Mouse (Mus musculus): ENCODE data around the gene Nanog. TPM values are rescaled to one million over a fixed set of nuclear protein-coding genes. Genes with fewer than 3 reads are reported as not detected.
"Not testable (repeated sequence)": the region's sequence is repeated elsewhere in the genome, so short reads cannot be mapped to it uniquely, and the experiment has no call there.

Nanog gene
- total RNA-seq, 2 experiments from 2014 or later: not detected

DNA sequence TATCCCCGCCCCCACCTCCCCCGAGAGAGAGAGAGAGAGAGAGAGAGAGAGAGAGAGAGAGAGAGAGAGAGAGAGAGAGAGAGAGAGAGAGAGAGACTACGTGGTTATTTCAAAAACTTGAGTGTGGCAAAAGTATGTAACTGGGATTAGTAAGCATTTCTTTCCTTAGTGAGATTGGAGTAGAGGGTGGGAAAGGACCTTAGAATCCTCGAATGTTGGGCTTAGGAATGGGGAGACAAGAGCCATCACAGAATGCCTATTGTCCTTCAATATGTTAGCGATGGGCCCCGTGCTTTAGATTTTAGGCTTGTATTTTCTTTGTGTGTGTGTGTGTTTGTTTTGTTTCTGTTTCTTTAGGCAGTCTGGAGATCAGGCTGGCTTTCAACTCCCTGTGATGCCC, 4.0 kb upstream of the Nanog start:
- DNase-seq: no peak

DNA sequence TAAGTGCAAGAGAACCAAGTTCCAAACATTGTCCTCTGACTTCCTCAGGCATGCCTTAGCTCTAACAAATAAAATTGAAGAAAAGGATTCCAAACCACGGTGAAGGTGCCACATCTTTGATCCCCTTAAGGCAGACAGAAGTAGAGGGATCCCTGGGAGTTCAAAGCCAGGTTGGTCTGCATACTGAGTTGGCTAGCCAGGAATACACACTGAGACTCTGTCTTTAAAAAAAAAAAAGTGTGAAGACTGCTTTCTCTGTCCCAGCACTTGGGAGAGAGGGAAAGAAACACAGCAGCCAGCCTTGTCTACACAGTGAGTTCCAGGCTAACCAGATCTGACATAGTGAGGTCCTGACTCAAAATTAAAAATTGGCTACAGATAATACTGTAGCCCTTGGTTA, 3.6 kb upstream of the Nanog start:
- DNase-seq: no peak

DNA sequence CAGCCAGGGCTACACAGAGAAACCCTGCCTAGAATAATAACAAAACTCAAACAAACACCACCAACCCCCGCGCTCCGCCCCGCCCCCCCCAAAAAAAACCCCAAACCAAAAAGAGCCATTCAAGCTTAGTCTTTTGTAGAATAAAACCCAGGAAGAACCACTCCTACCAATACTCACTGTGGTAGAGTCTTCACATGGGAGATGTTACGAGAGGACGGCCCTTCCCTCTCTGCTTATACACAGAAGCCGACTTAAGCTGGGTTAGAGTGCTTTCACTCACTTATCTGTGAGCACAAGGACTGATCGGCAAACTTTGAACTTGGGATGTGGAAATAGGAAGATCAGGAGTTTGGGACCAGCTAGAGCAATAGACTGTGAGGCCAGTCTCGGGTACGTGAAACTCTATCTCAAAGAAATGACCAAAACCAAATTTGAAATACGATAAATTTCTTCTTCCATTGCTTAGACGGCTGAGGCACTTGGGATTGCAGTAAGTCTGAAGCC, 900 bp upstream of the Nanog start:
- no peak for DNase-seq

DNA sequence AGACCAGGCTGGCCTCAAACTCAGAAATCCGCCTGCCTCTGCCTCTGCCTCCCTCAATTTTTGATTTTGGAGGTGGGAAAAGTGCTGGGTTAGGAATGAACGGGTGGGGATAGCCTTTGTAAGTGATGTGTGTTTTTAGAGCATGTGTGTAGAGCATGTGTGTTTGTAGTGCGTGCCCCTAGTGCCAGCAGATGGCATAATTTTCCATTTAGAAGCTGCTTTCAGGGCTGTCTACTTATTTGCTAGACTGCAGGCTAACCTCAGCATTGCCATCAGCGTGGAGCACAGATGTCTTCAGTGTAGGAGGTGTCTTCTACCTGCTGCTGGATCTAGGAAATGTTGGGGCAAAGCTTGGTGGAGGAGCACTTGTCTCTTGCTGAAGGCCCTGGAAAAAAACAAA, 1.5 kb downstream of the Nanog start:
- no peak for DNase-seq

DNA sequence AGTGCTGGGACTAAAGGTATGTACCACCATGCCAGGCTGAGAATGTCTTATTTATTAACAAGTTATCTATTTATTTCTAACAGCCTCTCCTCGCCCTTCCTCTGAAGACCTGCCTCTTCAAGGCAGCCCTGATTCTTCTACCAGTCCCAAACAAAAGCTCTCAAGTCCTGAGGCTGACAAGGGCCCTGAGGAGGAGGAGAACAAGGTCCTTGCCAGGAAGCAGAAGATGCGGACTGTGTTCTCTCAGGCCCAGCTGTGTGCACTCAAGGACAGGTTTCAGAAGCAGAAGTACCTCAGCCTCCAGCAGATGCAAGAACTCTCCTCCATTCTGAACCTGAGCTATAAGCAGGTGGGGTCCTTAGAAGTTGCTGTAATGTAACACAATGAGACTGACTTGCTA, 4.2 kb downstream of the Nanog start:
- DNase-seq: no peak

DNA sequence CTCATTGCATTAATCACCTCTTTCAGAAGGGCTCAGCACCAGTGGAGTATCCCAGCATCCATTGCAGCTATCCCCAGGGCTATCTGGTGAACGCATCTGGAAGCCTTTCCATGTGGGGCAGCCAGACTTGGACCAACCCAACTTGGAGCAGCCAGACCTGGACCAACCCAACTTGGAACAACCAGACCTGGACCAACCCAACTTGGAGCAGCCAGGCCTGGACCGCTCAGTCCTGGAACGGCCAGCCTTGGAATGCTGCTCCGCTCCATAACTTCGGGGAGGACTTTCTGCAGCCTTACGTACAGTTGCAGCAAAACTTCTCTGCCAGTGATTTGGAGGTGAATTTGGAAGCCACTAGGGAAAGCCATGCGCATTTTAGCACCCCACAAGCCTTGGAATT, 5.8 kb downstream of the Nanog start:
- DNase-seq: peak; percentile 17

DNA sequence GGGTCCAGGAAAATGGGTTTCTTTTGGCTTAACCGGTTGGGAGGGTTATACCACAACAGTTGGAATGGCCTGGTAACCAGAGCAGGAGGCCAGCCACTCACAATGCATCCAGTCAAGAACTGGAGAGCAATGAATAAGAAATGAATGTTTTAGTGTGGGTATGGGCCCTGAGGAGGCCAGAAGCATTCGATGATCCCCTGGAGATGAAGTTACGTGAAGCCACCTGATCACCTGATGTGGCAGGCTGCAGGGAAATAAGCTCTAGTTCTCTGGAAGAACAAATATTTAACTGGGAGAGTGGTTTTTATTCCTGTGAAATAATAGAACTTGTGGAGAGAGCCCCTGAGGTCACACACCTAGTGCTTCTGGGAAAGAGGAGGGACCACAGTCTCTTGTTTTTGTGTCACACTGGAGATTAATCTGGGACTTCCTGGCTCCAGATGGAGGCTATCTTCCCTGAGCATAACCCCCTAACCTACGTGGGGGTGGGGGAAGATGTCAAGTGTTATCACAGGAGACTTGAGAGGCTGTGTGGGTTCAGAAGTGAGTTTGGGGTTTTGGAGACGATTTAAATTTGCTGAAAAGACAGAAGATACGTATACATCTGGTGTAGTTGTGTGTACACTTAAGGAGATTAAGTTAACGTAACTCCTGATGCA, 7.5 kb downstream of the Nanog start:
- DNase-seq: no peak

DNA sequence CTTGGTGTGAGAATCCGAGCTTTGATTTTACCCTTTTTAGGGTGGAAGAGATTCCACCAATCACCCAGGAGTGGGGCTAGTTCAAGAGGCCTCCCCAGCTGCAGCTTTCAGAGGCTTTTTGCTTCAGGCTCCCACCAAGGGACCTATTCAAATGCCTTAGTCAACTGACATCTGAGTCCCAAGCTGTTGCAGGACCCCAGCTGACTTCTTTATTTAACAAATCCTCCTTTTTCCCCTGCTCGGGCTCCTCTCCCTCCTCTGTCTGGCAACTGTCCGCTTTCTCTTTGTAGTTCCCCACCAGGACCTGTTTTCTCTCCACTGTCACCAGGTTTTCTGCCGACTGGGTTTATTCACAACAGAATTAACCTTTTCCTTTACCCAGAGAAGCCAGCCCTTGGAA, 8.6 kb downstream of the Nanog start:
- DNase-seq: no peak

DNA sequence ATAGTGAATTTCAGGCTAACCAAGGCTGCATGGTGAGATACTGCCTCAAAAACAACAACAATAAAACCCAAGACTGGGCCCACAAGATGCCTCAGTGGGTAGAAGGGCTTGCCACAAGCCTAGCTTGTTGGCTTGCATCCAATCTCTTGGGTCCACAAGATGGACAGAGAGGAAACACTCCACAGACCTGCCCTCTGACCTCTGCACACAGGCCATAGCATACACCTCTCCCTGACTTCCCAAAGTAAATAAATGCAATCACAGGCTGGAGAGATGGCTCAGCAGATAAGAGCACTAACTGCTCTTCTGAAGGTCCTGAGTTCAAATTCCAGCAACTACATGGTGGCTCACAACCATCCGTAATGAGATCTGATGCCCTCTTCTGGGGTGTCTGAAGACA, 10.9 kb downstream of the Nanog start:
- DNase-seq: not testable (repeated sequence)

DNA sequence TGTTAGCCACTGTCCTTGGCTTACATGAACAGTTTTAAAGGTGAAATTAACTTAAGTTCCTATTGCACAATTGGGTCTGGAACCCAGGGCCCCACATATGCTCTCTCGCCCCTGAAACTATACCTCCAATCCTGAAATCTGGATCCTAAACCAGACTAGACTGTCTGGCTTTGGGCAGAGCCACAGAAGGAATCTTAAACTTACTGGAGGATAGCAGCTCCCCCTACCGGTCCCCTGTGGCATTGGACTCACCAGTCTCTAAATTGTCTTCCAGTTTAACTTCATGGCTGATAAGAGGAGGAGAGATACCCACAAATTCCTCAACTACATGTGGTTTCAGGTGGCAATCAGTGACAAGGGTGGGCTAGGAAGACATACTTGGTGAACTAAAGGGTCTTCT, 12.7 kb downstream of the Nanog start:
- peak; percentile 84 for DNase-seq

DNA sequence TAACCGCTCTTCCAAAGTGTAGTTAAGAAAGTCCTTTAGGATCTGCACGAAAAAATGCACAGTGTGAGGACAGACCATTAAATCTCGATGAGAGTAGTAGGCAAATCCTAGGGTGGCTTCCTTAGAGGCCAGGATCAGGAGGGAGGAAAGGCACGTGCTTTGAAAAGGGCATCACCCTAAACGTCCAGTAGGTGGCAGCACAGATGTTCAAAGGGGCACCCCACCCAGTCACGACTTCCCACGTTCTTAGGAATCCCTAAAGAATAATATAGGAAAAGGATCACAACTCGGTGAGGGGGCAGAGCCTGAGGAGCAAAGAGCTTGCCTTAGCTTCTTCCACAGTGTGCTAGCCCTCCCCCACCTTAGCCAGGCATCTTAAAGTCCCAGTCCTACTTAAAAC, 32.7 kb downstream of the Nanog start:
- DNase-seq: peak; percentile 83

DNA sequence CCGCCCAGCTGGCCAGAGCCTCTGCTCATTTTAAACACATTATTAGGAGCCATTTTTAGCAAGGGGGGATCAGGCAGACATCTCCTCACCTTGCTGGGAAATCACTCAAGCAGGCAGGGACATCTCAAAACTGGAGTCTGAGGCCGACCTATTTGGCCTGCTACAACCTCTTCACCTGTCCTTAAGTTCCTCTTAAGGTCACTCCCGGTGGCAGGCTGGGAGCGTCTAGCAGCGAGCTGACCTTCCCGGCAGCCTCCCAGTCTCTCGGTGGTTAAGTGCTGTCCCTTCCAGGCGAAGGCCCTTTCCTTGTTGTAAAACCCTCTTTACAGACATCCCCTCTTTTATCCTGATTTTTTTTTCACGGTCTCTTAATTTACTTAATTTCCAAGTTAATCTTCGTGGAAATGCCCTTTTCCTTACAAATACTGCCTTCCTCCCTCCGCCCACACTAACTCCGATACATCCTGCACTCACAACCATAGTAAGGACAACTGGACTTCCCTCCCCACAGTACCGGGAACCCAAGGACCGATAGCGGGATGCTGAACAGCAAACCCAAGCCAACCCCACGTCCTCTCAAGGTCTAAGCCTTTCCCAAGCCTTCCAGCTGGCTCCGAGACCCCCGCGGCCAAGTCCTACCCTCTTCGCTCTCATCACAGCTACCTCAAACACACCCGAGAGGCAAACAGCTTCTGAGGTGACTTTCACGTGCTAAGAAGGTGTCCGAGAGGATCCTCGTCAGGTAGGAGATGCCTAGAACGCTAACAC, 34.4 kb downstream of the Nanog start:
- DNase-seq: no peak

DNA sequence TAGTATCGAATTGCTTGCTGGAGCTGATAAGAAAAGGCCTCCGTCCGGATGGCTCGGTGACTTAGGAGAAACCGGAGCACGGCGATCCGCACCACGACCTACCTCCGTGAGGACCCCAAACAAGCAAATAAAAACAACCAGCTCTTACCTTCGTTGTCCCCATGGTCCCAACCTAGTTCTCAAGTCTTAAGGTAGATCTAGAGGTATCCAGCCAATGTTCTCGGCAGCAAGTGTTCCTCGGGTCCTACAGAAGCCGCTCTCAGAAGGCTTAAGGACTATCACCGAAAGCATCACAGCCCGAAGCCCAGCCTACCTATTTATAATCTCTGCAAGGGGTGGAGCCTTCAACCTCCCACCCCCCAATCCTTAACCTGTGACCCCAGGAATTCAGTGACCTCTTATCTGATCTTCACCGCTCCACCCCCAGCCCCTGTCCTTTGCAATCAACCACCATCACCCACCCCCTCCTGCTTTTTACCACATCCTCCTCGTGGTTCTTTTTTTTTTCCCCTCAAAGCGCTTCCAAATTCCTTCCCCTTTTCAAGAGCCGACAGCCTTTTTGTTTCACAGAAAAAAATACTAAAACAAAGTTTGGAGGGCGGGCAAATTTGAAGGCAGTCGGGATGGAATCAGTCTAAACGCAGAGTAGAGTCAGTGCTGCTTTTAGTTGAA, 35.1 kb downstream of the Nanog start:
- DNase-seq: no peak

DNA sequence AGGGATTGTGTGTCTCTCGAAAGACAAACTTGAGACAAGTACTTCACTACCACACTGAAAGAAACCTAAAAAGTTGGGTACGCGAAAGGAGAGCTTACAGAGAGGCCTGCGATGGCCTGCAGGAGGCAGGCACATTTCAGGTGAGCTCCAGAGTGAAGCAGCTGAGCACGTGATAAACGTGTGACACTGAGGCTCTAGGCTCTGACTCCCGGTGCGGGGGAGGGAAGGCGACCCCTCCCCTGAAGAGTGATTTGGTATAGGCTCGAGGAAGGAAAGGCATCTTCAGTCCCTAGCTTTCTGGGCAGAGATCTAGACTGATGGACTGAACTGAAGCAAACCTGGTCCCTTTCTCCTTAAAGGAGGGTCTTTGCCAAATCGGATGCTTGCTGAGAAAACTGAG, 36.1 kb downstream of the Nanog start:
- DNase-seq: no peak

DNA sequence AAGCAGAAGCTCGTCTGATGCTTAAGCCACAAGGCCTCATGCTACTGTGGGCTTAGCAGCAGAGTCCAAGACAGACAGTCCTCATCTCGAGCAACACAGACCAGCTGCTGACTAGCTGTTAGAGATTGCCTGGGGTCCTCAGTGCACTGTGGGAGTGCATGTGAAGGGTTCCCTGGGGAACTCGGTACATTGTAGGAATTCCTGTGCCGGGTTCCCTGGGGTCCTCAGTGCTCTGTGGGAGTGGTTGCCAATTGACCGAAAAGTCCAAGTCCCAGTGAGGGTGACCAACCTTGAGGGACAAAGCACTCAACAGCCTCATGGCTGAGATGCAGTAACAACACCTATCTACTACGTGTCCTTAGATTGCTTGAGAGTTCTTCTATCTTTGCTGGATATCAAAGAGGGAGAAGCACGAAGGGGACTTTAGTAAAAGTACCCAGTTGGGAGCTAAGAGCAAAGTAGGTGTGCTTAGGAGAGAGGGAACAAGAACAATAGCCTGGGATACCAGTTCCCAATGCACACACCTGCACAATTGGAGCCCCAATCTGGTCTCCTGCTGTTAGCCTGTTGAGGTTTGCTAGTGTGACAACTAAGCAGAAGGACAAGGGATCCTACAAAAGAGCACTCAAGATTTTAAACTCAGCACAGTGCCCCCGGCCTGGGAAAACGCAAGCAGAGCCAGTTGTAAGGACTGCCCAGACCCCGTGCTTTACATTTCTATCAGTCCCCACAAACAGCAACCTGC, 37.4 kb downstream of the Nanog start:
- no peak for DNase-seq

DNA sequence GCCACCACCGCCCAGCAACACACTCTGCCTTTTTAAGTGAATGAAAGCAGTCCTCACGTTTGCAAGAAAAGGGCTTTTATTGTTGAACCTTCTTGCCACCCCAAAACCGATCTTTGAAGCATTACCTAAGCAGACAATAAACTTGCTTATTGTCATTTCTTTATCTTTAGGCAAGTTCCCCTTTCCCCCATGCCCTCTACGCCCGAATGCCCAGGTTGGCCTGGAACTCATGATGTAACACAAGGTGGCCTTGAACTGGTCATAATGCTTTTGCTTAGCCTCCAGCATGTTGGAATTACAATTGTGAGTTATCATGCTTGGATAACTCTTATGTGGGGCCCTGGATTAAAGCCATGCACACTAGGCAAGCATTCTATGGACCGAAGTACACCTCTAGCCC, 43.3 kb downstream of the Nanog start:
- no peak for DNase-seq

DNA sequence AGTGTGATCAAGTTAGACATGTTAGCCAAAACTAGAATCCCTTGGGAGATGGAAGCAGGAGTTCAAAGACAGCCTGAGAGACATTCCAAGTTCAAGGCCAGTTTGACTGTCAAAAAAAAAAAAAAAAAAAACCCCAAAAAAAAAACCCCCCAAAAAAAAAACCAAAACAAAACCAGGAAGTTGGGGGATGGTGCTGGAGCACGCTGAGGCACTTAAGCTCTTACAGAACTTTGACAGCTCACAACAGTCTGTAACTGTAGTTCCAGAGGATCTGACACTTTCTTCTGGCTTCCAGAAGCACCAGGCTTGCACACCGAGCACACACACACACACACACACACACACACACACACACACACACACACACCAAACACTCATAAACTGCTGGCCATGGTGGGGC, 48.6 kb downstream of the Nanog start:
- no peak for DNase-seq

DNA sequence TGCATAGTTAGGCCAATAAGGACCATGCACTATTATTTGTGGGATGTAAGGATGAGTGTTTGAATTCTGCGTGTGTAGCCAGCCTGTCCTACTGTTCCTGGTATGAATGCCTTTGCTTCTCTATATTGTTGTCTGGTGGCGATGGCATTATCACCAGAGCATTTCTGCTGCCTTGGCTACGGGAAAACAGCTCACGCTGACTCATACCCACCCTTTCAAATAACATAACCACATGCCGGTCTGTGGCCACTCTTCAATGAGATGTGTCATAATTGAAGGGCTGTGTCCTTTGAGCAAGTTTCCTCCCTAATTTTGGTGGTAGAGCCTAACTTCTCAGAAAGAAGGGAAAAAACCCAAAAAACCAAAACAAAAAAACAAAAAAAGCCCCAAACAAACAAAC, 51.4 kb downstream of the Nanog start:
- no peak for DNase-seq

DNA sequence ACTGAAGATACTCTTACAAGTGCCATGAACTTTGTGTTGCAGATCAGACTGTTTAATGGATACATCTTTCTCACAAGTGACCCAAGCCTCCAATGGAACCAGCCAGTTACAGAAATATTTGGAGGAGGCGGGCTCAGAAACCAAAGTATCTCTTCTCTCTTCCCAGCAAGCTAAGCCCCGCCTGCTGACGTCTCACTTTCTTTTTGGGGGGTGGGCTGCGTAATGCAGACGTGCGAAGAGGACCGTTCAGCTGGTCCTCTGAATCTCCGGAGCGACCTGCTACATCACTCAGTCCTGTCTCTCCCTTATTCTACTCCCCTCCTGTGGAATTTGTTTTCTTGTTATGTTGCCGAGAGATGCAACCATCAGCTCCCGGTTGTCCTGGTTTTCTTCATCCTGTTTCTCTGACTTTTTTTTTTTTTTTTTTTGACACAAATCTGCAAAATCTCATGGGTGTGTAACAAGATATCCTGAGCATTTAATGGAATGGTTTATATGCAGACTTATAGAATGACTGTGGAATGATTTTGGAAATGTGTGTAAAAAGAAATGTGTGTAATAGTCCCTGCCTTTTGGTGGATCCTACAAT, 53.8 kb downstream of the Nanog start:
- DNase-seq: peak; percentile 59

DNA sequence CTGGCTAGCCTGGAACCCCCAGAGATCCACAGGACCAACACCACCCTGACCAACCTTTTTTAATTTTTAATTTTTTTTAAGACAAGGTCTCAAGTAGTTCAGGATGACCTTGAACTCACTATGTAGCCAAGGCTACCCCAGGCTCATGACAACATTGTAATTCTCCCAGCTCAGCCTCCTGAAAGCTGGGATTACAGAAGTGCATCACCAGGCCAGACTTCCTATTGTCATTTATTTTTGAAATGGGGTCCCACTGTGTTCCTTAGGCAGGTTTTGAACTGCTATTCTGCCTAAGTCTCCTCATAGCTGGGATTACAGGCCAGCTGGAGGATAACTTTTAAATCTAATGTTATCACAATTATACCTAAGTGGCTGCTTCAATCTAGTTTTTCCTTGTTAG, 54.6 kb downstream of the Nanog start:
- DNase-seq: no peak

DNA sequence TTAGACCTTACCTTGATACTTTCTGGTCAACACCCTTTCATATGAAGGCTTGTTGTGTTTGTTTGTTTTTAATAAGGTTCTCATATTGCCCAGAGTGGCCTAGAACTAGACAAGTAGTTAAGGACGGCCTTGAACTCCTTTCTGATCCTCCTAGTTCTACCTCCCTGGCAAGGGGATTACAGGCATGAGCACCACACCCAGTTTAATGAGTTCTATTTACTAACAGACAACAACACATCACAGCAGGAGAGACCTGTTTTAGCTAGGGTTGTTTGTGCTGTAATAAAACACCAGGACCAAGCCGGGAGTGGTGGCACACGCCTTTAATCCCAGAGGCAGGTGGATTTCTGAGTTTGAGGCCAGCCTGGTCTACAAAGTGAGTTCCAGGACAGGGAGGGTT, 55.2 kb downstream of the Nanog start:
- DNase-seq: no peak

DNA sequence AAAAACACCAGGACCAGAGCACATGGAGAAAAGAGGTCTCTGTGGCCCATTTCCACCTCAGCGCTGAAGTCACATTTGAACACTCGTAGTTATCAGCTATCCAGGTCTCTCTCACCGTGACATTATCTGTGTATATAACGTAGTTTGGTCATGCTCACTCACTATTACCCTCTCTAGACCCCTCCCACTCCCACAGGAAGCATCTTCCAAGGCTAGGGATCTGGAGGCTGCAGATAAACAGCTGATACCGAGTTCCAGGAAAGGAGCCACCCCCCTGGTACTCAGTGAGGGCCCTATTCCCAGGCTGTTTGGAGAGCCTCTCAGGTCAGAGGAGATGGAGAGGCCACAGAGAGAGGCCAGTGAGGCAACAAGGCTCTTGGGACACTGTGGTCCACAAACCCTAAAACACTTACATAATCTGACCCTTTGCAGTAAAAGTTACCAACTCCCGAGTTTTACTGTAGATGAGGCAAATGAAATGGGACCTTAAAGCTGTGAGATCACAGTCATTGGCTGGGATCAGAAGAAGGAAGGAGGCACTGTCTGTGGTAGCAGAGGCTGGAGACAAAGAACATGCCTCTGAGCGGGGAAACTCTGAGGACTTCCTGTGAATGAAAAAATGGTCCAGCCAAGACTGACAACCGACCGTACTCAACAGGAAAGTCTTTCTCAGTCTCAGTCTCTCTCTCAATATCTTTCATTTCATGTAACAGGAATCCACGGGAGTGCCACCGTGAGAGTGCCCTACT, 55.8 kb downstream of the Nanog start:
- no peak for DNase-seq
